Mouse (Mus musculus): Measurements from ENCODE around the gene Fam13c. TPM values are rescaled to one million over a fixed set of nuclear protein-coding genes. Genes with fewer than 3 reads are reported as not detected.

Fam13c gene
- total RNA-seq, 2 experiments from 2014 or later = 4.9 to 6.3 TPM

DNA sequence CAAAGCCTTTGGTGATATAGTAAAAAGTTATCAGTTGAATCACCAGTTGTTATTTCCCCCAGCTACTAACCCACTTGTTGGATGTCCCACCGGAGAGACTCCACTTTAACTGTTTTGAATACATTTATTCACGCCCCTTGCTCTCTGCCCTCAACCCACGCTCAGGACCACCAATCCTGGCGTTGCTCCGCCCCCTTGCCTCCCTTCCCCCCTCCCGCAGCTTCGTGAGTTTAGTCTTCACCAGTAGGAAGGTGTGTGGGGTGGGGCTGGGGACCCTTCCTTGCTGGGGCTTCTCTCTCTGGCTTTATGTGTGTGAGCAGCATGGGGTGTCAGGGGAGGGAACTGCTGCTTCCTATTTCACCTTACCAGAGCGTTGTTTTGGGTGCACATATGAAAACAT is 8.9 kb downstream of the Fam13c start:
- intact Hi-C loops (cut with DNase I) = loop anchor here (5.0 kb wide), 1 partner anchor 88 kb away; no protein-coding TSS in a partner anchor
- DNase-seq = no peak

- no peak for DNase-seq
- intact Hi-C loops (cut with DNase I) = no loop called here
Measured at GRCm38 (mm10) chr10:70455886-70456305, 15.6 kb downstream of the Fam13c start.

DNA sequence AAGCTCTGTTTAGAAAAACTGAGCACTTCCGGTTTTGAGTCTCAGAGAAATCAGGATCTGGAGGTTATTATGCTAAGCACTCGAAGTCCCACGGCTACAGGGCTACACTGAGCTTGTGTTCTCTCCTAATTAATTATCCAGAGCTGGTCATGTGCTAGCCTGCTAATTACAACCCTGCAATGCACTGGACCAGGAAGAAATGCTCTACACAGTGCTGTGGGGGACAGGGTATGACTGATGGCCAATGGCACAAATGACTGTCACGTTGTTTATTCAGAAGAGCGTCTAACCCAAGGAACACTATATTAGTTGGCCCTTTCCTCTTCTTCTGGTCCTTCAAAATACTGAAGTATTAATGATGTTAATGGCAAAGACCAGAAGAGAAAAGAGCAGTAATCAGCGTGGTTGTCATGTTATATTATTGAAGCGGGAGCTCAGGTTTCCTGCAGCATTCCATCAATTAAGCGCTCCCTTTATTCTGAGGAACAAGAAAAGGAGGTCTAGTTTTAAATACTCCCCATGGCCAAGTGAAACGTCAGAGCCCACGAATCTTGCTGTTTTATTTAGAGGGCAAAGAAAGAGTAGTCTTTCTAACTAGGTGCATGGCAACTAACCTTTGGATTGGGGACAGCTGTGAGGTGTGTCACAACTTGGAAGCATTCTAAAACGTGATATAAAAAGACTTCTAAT is 18.4 kb downstream of the Fam13c start:
- intact Hi-C loops (cut with DNase I) = no loop called here
- DNase-seq = no peak

- intact Hi-C loops (cut with DNase I) = no loop called here
Measured at GRCm38 (mm10) chr10:70465638-70466037, 25.4 kb downstream of the Fam13c start.

GRCm38 (mm10) chr10:70470836-70471235 is 30.6 kb downstream of the Fam13c start:
- DNase-seq = no peak
- intact Hi-C loops (cut with DNase I) = no loop called here

More at GRCm38 (mm10) chr10:70465638-70466037, 25.4 kb downstream of the Fam13c start:
- no peak for DNase-seq

- intact Hi-C loops (cut with DNase I) = no loop called here
- peak; percentile 16 to 51 for DNase-seq
Measured at GRCm38 (mm10) chr10:70477741-70478145, 37.5 kb downstream of the Fam13c start.

GRCm38 (mm10) chr10:70483736-70484135 is 43.5 kb downstream of the Fam13c start:
- intact Hi-C loops (cut with DNase I) = no loop called here
- DNase-seq = peak in 1 of 2 experiments; percentile 40

DNA sequence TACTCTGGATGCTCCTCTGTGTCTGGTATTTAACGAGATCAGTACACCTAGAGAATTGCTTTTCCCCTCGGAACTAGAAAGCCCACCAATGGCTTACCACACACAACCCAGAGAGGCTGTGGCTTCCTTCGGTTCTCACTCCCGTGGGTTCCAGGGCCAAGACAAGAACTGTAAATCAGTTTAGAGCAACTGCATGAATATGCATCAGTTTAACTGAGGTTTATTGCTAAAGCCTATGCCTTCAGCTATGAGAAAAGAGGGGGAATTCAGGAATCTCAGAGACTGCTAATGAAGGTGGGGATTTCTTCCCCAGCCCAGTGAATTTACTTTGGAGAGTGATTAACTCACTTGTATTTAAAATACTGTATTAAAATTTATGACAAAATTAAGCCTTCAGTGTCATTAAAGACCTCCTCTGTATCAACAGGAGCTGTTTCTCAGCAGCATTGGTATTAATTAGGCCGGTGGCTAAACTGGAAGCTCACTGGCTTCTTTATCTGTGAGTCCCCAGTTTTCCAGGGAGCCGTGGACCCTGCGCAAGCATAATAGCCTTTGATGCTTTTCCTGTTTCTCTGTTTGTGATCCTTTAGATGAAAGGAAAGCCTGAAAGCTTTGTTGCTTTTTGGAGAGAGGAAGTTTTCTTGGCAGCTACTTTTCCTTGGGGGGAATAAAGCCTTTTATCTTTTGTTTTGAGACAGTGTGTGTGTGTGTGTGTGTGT is 44.4 kb downstream of the Fam13c start:
- DNase-seq = no peak
- intact Hi-C loops (cut with DNase I) = loop anchor here (1.0 kb wide), 1 partner anchor 47 kb away; no protein-coding TSS in a partner anchor

- no peak for DNase-seq
- intact Hi-C loops (cut with DNase I) = loop anchor here (1.0 kb wide), 1 partner anchor 48 kb away; no protein-coding TSS in a partner anchor
Measured at GRCm38 (mm10) chr10:70485287-70485612, 45.0 kb downstream of the Fam13c start.

DNA sequence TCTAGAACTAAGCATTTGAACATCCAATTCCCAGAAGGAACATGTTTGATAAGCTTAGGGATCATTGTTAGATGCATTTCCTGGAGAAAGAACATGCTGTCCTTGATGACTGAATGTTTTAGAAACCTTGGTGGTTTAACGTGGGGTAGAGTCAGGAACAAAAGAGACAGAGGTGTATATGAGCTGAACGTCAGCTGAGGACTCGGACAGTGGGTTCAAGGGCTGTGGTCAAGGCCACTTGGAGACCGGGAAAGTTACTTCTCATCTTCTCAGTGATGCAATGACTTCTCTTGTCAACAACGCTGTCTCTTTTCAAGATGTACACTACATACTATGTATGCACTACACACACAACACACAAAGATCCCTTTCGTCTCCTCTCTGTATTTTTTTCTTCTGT is 46.4 kb downstream of the Fam13c start:
- intact Hi-C loops (cut with DNase I) = no loop called here
- DNase-seq = no peak

- intact Hi-C loops (cut with DNase I) = loop anchor here (10.0 kb wide), 1 partner anchor 321 kb away; no protein-coding TSS in a partner anchor
- DNase-seq = no peak
Measured at GRCm38 (mm10) chr10:70493891-70494290, 53.6 kb downstream of the Fam13c start.

DNA sequence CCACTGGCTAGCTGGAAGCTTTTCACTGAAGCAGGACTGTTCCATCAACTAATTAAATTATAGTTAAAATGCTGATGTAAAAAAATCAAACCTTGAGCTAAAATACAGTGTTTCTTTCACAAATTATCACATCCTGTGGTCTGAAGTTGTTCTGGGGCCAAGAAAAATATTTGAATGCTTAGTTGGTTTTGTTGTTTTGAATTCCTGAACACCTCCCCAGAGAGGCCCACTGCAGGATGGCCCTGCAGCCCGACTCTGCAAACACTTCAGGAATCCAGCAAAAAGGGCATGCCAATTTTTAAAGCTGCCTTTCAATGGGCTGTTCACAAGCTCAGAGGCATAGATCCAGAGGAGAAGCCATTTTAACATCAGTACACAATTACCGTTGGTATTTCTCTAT is 54.2 kb downstream of the Fam13c start:
- no peak for DNase-seq
- intact Hi-C loops (cut with DNase I) = loop anchor here (10.0 kb wide), 1 partner anchor 320 kb away; no protein-coding TSS in a partner anchor

GRCm38 (mm10) chr10:70495106-70496104 is 55.1 kb downstream of the Fam13c start:
- intact Hi-C loops (cut with DNase I) = loop anchor here (10.0 kb wide), 1 partner anchor 319 kb away; no protein-coding TSS in a partner anchor
- DNase-seq = no peak

DNA sequence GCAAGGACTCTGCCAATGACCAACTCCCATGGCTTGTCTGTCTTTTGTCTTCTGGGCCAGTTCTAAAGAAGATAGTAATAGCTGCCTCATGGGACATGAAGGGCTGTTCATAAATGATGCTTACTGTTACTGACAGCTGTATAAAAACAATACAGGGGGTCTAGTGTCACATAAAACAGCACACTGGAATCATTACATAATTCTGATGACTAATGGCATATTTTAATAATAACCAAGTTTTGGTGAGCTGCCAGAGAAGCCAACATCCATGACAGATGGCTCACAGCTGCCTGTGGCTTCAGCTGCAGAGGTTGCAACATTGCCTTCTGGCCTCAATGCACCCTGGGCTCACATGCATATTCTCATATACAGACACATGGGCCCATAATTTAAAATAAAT is 56.7 kb downstream of the Fam13c start:
- DNase-seq = peak; percentile 49 to 60
- intact Hi-C loops (cut with DNase I) = loop anchor here (10.0 kb wide), 1 partner anchor 318 kb away; no protein-coding TSS in a partner anchor

GRCm38 (mm10) chr10:70498328-70498727 is 58.0 kb downstream of the Fam13c start:
- peak in 1 of 2 experiments; percentile 1 for DNase-seq
- intact Hi-C loops (cut with DNase I) = loop anchor here (10.0 kb wide), 1 partner anchor 316 kb away; no protein-coding TSS in a partner anchor

DNA sequence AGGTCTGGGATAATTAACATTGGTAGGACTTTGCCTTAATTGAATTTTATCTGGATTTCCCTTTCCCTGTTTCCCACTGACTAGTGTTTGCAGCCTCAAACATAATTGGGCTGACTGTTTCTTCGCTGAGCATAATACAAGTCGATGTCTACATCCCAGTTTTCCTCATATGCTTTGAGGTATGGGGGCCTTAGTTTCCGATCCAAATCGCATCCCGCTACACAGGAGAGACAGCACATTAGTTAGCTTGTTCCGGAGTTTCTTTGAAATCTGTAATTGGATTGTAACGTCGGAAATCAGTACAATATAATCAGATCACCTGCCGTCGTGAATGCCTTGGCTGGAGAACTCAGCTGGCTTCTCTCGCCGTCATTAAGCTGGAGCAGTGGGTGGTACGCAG is 59.0 kb downstream of the Fam13c start:
- DNase-seq = no peak
- intact Hi-C loops (cut with DNase I) = loop anchor here (10.0 kb wide), 1 partner anchor 316 kb away; no protein-coding TSS in a partner anchor

DNA sequence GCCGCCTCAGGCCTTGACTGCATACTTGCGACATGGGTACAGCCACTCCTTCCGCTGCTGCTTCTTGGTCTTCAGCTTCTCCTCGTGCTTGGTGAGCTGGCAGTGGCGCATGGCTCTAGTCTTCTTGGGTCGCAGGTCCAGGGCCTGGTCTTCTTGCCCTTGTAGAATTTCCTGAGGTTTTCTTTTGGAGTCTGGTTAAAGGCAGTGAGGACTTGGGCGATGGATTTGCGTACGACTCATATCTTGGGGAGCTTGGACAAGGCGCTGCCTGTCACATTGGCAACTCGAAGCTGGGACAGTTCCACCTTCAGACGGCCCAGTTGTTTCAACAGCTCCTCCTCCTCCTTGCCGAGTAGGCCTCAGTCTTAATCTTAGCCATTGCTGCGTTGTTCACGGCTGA is 64.6 kb downstream of the Fam13c start:
- intact Hi-C loops (cut with DNase I) = loop anchor here (5.0 kb wide), 1 partner anchor 57 kb away; no protein-coding TSS in a partner anchor
- peak in 1 of 2 experiments; percentile 0 for DNase-seq

DNA sequence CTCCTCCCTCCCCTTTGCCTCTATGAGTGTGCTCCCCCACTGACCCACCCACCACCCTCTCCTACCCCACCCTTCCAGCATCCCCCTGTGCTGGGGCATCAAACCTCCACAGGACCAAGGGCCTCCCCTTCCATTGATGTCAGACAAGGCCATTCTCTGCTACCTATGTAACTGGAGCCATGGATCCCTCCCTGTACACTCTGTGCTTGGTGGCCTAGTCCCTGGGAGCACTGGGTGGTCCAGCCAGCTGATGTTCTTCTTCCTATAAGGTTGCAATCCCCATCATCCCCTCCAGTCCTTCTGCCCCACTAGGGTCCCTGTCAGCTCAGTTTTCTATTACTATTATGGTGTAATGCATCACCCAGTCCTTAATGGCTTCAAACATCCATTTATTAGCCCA is 65.1 kb downstream of the Fam13c start:
- no peak for DNase-seq
- intact Hi-C loops (cut with DNase I) = loop anchor here (5.0 kb wide), 1 partner anchor 57 kb away; no protein-coding TSS in a partner anchor

- intact Hi-C loops (cut with DNase I) = loop anchor here (1.0 to 5.0 kb wide), 2 partner anchors 56 to 138 kb away; no protein-coding TSS in a partner anchor
- peak in 1 of 2 experiments; percentile 1 for DNase-seq
Measured at GRCm38 (mm10) chr10:70505842-70506241, 65.6 kb downstream of the Fam13c start.
